Mouse (Mus musculus) limb, embryonic 15.5 days (tissue): ENCODE data around the gene Btbd7. TPM values are rescaled to one million over a fixed set of nuclear protein-coding genes. Genes with fewer than 3 reads are reported as not detected.

ENCODE experiments used
- polyA plus RNA-seq: library from polyadenylated mRNA; unstranded; fragments of >200 nt; fragmentation: Nextera tagmentation; extraction: Ambion mirVana; gene quantifications from 2 replicates; pipeline ENCODE4 v1.2.1, GENCODE M21; 2015

Btbd7 gene
- polyA plus RNA-seq, 1 experiment from 2014 or later: 18.7 TPM

Other genes with a start within 250 kb of the Btbd7 start
- gene Itpk1, start 173.5 kb downstream of the Btbd7 start, polyA plus RNA-seq: 10.1 and 10.9 TPM in 2 replicates
- gene Moap1, start 134.8 kb downstream of the Btbd7 start, polyA plus RNA-seq: 21.7 and 21.8 TPM in 2 replicates
- gene Tmem251, start 134.7 kb downstream of the Btbd7 start, polyA plus RNA-seq: 9.2 and 9.4 TPM in 2 replicates
- gene Gm28051, start 120.7 kb downstream of the Btbd7 start, polyA plus RNA-seq: not detected in 2 replicates
- 19.7 and 20.6 TPM in 2 replicates for gene Gon7, start 120.7 kb downstream of the Btbd7 start, polyA plus RNA-seq
- 38.3 and 41.5 TPM in 2 replicates for gene Ubr7, start 120.5 kb downstream of the Btbd7 start, polyA plus RNA-seq
- 22.4 and 23.6 TPM in 2 replicates for gene Gm20604, start 119.8 kb downstream of the Btbd7 start, polyA plus RNA-seq
- not detected in 2 replicates for gene Cox8c, start 20.8 kb upstream of the Btbd7 start, polyA plus RNA-seq
- 0.30 and 0.31 TPM in 2 replicates for gene Unc79, start 70.4 kb upstream of the Btbd7 start, polyA plus RNA-seq